Mouse (Mus musculus) olfactory bulb, adult 2 months (tissue): ENCODE data around the gene Tex48.

Experiments
- CTCF ChIP-seq: fragments of 200-500 bp; IDR thresholded peaks from 2 replicates; pipeline ENCODE4 v1.5.1; 2012; ENCODE audit warnings: low read depth, mild to moderate bottlenecking, low read length, moderate library complexity; ENCODE audit not compliant: insufficient read depth
- POLR2A ChIP-seq: fragments of 200-500 bp; IDR thresholded peaks from 2 replicates; pipeline ENCODE4 v1.6.1; 2012; ENCODE audit warnings: mild to moderate bottlenecking, low read depth, low read length, moderate library complexity; ENCODE audit not compliant: insufficient read depth

GRCm38 (mm10) chr4:63586240-63586639 is 36.0 kb downstream of the Tex48 start:
- TF ChIP-seq POLR2A (no peak), CTCF (no peak)
